In the genomic region with DNA sequence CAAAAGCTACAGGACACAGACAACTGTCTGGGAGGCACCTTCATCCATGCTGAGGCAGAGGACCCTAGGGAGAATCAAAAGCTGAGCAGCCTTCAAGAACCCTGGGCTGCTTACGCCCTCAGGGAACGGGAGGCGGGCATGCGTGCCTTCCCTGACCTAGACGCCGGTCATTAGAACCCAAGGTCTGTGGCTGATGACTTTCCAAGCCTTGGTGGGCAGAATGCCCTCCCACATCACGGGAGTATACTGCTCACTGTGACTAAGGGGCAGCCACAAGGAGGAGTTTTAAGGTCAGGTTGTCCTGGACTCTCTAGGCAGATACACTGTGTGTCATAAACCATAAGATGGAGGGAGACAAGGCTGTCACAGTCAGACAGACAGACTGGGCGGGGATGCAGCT, we compare ENCODE assay signal across 30 mouse cellular contexts.
DNase-seq lines count a peak whose midpoint lies in the region; ATAC-seq and TF ChIP-seq lines count a peak whose summit lies in the region.
"Had no signal": no experiment of that assay in that cellular context is flagged by ENCODE, and none has a peak within 500 bp of the region (broad histone marks: within the 10 kb centered on the region; RNA-seq: fewer than 3 reads in every experiment).

No protein-coding gene starts in this region.

- TF ChIP-seq EP300 in lung, postnatal 0 days (IDR thresholded peaks at IDR 0.05): no peak

- DNase-seq in hindbrain, postnatal 0 days (ENCODE audit: low spot score): no peak
- DNase-seq in ovary, postnatal 36 days (ENCODE audit: low spot score): peak; percentile 59
- DNase-seq in ovary, postnatal 14 days (ENCODE audit: low spot score): no peak
- DNase-seq in adrenal gland, postnatal 10 days: peak; percentile 66
- DNase-seq in lung, postnatal 0 days (ENCODE audit: low spot score): no peak
- no peak for DNase-seq in embryo, embryonic 11 days
- DNase-seq: cerebellum, adult 11-12 months; cerebellum, postnatal 10 days; gastrocnemius, adult 2 months; gastrocnemius, postnatal 36 days; heart, adult 18-20 months; heart, postnatal 36 days; kidney, adult 11 months; kidney, postnatal 36 days; lung, embryonic 14.5 days; retina, postnatal 1 day; right cerebral cortex, postnatal 25 days; thymus, adult 18-20 months; thymus, postnatal 36 days had no signal

- no peak overlapping the region for H3K4me2 ChIP-seq in hindbrain, embryonic 13.5 days
- H3K4me2 ChIP-seq in hindbrain, postnatal 0 days (ENCODE audit: low read depth, low read length): no peak overlapping the region
- H3K4me2 ChIP-seq in lung, postnatal 0 days (replicated peaks; ENCODE audit: low read depth, low read length): no peak overlapping the region
- H3K4me2 ChIP-seq: forebrain, embryonic 15.5 days; heart, embryonic 11.5 days; hindbrain, embryonic 12.5 days; limb, embryonic 12.5 days; liver, embryonic 15.5 days; lung, embryonic 14.5 days had no signal

- 74% methylated on average over 8 of the region's 8 CpGs for WGBS in hindbrain, embryonic 13.5 days
- WGBS in hindbrain, postnatal 0 days: 81% methylated on average over 8 of the region's 8 CpGs
- WGBS in lung, postnatal 0 days: 93% methylated on average over 8 of the region's 8 CpGs

- no peaks in the 10 kb centered on the region for H3K9me3 ChIP-seq in hindbrain, embryonic 13.5 days
- H3K9me3 ChIP-seq in hindbrain, postnatal 0 days (ENCODE audit: low read length): no peaks in the 10 kb centered on the region
- H3K9me3 ChIP-seq in lung, postnatal 0 days (ENCODE audit: low read length): no peaks in the 10 kb centered on the region
- H3K9me3 ChIP-seq: forebrain, embryonic 15.5 days; G1E; hindbrain, embryonic 12.5 days; limb, embryonic 12.5 days; liver, embryonic 15.5 days; midbrain, embryonic 10.5 days had no signal

- H3K9ac ChIP-seq in hindbrain, embryonic 13.5 days: no peak overlapping the region
- no peak overlapping the region for H3K9ac ChIP-seq in hindbrain, postnatal 0 days (replicated peaks; ENCODE audit: low read length)
- no peak overlapping the region for H3K9ac ChIP-seq in lung, postnatal 0 days (replicated peaks; ENCODE audit: low read depth)
- H3K9ac ChIP-seq: forebrain, embryonic 15.5 days; hindbrain, embryonic 12.5 days; limb, embryonic 12.5 days; liver, embryonic 15.5 days; lung, embryonic 14.5 days had no signal

- H3K27me3 ChIP-seq in hindbrain, embryonic 13.5 days: no peaks in the 10 kb centered on the region
- H3K27me3 ChIP-seq in hindbrain, postnatal 0 days (ENCODE audit: insufficient read depth, low read length): no peaks in the 10 kb centered on the region
- H3K27me3 ChIP-seq in lung, postnatal 0 days (replicated peaks; ENCODE audit: insufficient read depth, low read length): no peaks in the 10 kb centered on the region
- H3K27me3 ChIP-seq: forebrain, embryonic 15.5 days; hindbrain, embryonic 12.5 days; liver, embryonic 15.5 days had no signal

- 0 out of 2 replicates have a peak overlapping the region, but pooled peaks have one; percentile 12 for H3K27ac ChIP-seq in hindbrain, embryonic 13.5 days
- no peak overlapping the region for H3K27ac ChIP-seq in hindbrain, postnatal 0 days
- H3K27ac ChIP-seq in lung, postnatal 0 days (ENCODE audit: low read length): no peak overlapping the region
- H3K27ac ChIP-seq: forebrain, embryonic 15.5 days; gastrocnemius, adult 2 months; left cerebral cortex, adult 2 months; limb, embryonic 12.5 days; liver, embryonic 15.5 days had no signal

- no peak for ATAC-seq in hindbrain, embryonic 13.5 days (ENCODE audit: low FRiP score)
- no peak for ATAC-seq in hindbrain, postnatal 0 days
- ATAC-seq in lung, postnatal 0 days: no peak
- ATAC-seq: forebrain, embryonic 15.5 days had no signal

- H3K4me1 ChIP-seq in hindbrain, embryonic 13.5 days (replicated peaks): peaks cover 79% of the 10 kb centered on the region
- peaks cover 31% of the 10 kb centered on the region for H3K4me1 ChIP-seq in hindbrain, postnatal 0 days (ENCODE audit: insufficient read depth, low read length)
- no peaks in the 10 kb centered on the region; the same call in 1 of the 2 replicates for H3K4me1 ChIP-seq in lung, postnatal 0 days (ENCODE audit: insufficient read depth, low read depth, low read length)

- no peak for TF ChIP-seq CTCF in hindbrain, postnatal 0 days (IDR thresholded peaks at IDR 0.05; ENCODE audit: low read depth)
- TF ChIP-seq CTCF in lung, postnatal 0 days (IDR thresholded peaks at IDR 0.05): no peak

- H3K36me3 ChIP-seq in hindbrain, embryonic 13.5 days: no peaks in the 10 kb centered on the region
- no peaks in the 10 kb centered on the region for H3K36me3 ChIP-seq in hindbrain, postnatal 0 days (ENCODE audit: insufficient read depth, low read length)
- H3K36me3 ChIP-seq in lung, postnatal 0 days (ENCODE audit: insufficient read depth, low read length): no peaks in the 10 kb centered on the region
- H3K36me3 ChIP-seq: forebrain, embryonic 15.5 days; hindbrain, embryonic 12.5 days; limb, embryonic 12.5 days; liver, embryonic 15.5 days; midbrain, embryonic 10.5 days had no signal

- H3K4me3 ChIP-seq in hindbrain, embryonic 13.5 days: no peak overlapping the region
- no peak overlapping the region for H3K4me3 ChIP-seq in hindbrain, postnatal 0 days (ENCODE audit: low read length)
- H3K4me3 ChIP-seq in lung, postnatal 0 days (ENCODE audit: low read depth, low read length): no peak overlapping the region
- H3K4me3 ChIP-seq: erythroblast, embryonic 14.5 days; forebrain, embryonic 15.5 days; gastrocnemius, adult 2 months; hindbrain, embryonic 12.5 days; layer of hippocampus, adult 2 months; left cerebral cortex, adult 2 months; limb, embryonic 12.5 days; liver, embryonic 15.5 days; midbrain, embryonic 10.5 days had no signal

Comparison
In these comparisons a context has a peak if more than half of its experiments do, and no peak if none do; other contexts are left out.
1. DNase-seq: peak in ovary, postnatal 36 days (single experiment) and adrenal gland, postnatal 10 days (single experiment); none in hindbrain, postnatal 0 days (single experiment), ovary, postnatal 14 days (single experiment), lung, postnatal 0 days (single experiment) and embryo, embryonic 11 days (single experiment).